Mouse (Mus musculus): ENCODE data around the gene Tubb2a.

- TF ChIP-seq CTCF (IDR thresholded peaks at IDR 0.05; ENCODE audit: control insufficient read depth, insufficient read depth, insufficient read length), result no peak
- no peak for TF ChIP-seq USF1 (IDR thresholded peaks at IDR 0.05; ENCODE audit: low read depth)
- peak; percentile 62 for TF ChIP-seq MAX (IDR thresholded peaks at IDR 0.05)
Observed at GRCm38 (mm10) chr13:34112369-34113081, 34.7 kb upstream of the Tubb2a start.

Data from C2C12 (cell line).